Mouse (Mus musculus): ENCODE data around the gene Cfd. TPM values are rescaled to one million over a fixed set of nuclear protein-coding genes. Genes with fewer than 3 reads are reported as not detected.

The Cfd gene
- polyA plus RNA-seq, 1 experiment from 2014 or later: not detected

DNA sequence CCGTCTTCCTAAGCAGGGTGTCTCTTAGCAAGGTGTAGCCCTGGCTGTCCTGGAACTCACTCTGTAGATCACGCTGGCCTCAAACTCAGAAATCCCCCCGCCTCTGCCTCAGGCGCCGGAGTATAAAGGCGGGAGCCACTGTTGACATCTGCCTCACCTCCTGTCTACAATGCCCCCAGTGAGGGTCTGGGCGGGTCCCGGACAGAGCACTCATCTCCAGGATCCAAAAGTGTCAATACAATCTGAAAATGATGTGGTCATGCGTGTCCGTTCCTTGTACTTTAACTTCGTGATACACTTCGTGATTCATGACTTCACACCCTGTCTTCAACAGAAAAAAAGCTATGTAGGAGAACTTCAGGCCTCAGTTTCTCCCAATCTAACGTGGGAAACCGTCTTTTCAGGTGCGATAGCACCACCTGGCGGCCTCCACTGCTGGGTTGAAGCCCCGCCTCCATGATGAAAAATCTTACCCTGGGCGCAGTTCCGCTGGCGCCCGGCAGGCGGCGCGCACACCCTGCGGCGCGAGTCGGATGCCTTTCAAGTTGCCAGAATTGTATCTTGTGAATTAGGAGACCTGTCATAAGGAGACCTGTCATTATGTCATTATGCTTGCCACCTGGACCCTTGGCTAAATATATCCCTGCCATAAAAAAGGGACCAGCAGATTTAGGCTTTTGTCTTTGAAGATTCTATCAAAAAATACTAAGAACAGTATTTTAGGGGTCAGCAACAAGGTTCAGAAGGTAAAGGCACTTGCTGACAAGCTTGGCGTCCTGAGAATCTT is 34.5 kb downstream of the Cfd start:
- H3K36me3 ChIP-seq: no peaks in the 10 kb centered on the region
- H3K27me3 ChIP-seq: peaks cover 34% of the 10 kb centered on the region
- peak overlapping the region; percentile 91 for H3K4me2 ChIP-seq
- no peak overlapping the region for H3K27ac ChIP-seq
- WGBS: 9% methylated on average over 29 of the region's 29 CpGs
- H3K9me3 ChIP-seq: no peaks in the 10 kb centered on the region
- H3K9ac ChIP-seq: no peak overlapping the region
- H3K4me1 ChIP-seq: peaks cover 45% of the 10 kb centered on the region
- H3K4me3 ChIP-seq: peak overlapping the region; percentile 77
- ATAC-seq (ENCODE audit: borderline replicate concordance, extremely low read depth, low FRiP score, low TSS enrichment): no peak

DNA sequence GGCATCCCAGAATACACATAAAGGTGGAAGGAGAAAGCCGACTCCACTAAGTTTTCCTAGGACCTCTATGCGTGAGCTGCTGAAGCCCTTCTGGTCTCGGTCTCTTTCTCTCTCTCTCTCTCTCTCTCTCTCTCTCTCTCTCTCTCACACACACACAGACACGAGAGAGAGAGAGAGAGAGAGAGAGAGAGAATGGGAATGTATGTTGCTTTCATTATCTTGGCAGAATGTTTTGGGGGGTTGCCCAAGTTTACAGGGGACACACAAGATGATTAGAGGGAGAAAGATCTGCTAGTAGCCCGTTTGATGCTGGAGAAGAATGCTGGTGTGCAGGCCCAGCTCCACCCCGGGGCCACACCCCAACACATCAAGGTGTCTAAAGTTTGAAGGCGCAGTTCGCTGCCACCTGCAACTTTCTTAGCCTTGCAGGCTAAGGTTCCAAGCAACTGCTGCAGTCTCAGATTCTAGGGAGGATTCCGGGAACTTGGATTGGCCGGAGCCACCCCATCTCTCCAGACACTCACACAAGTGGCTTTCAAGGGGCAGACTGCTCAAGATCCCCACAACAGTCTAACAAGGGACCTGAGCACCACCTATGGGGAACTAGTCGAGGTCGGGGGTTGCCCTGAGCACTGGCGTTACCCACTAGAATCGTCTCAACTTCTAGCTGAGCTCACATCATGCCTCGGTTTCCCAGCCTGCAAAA is 35.3 kb downstream of the Cfd start:
- H3K9me3 ChIP-seq: no peaks in the 10 kb centered on the region
- peak overlapping the region; percentile 77 for H3K4me3 ChIP-seq
- peak overlapping the region; percentile 81 for H3K9ac ChIP-seq
- peak overlapping the region; percentile 93 for H3K27ac ChIP-seq
- H3K4me2 ChIP-seq: peak overlapping the region; percentile 91
- H3K36me3 ChIP-seq: no peaks in the 10 kb centered on the region
- no peak; the same call in 1 of the 2 replicates for ATAC-seq (ENCODE audit: borderline replicate concordance, extremely low read depth, low FRiP score, low TSS enrichment)
- peaks cover 27% of the 10 kb centered on the region for H3K27me3 ChIP-seq
- 5% methylated on average over 15 of the region's 15 CpGs for WGBS
- peaks cover 43% of the 10 kb centered on the region for H3K4me1 ChIP-seq

DNA sequence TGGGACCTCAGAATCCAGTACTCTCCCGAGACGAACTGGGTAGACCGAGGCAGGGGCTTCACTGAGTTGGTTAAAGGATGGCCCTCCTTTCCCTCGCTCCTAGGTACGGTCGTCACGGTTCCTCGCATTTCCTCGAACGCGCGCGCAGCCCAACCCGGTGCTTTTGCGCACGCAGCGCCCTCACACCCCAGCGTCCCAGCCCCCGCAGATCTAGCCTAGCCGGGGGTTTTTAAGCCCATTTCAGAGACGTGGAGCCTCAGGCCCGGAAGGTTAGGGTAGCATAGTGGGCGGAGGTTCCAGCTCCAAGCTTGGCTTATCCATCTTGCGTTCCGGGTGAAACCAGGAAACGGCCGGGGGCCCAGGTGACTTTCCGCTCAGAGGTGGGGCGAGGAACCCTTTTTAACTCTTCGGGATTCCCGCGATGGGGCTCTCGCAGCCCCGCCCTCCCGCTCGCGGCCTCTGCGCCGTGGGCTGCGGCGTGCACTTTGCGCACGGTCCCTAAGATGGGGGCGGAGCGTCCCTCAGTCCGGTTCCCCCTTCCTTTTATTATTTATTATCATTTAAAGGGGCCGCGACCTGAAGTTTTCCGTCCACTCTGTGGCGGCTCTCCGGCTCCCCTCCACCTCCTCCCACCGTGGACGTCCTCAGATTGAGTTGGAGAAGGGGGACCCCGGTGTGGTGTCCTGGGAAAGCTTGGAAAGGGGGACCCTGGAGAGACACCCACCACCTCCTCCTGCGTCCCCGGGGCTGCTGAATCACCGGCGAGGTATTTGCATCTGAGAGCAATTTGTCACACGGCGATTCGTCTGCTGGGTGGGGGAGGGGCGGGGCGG is 36.1 kb downstream of the Cfd start, which contains the start of gene Arid3a:
Arid3a (plus strand) TSS at position 553 of the 833 bp plus-strand sequence.
- H3K9me3 ChIP-seq: no peaks in the 10 kb centered on the region
- peak within 1 kb of the TSS; percentile 93 for H3K27ac ChIP-seq
- peak; percentile 71 for ATAC-seq (ENCODE audit: borderline replicate concordance, extremely low read depth, low FRiP score, low TSS enrichment)
- under 1% methylated on average over 63 of the region's 63 CpGs for WGBS
- peak within 1 kb of the TSS; percentile 77 for H3K4me3 ChIP-seq
- peak within 1 kb of the TSS; percentile 91 for H3K4me2 ChIP-seq
- H3K27me3 ChIP-seq: peaks cover 19% of the 10 kb centered on the region
- peak within 1 kb of the TSS; percentile 81 for H3K9ac ChIP-seq
- 0 out of 2 replicates have a peak, but pooled peaks cover under 1% of the 10 kb centered on the region for H3K36me3 ChIP-seq
- peaks cover 44% of the 10 kb centered on the region for H3K4me1 ChIP-seq

DNA sequence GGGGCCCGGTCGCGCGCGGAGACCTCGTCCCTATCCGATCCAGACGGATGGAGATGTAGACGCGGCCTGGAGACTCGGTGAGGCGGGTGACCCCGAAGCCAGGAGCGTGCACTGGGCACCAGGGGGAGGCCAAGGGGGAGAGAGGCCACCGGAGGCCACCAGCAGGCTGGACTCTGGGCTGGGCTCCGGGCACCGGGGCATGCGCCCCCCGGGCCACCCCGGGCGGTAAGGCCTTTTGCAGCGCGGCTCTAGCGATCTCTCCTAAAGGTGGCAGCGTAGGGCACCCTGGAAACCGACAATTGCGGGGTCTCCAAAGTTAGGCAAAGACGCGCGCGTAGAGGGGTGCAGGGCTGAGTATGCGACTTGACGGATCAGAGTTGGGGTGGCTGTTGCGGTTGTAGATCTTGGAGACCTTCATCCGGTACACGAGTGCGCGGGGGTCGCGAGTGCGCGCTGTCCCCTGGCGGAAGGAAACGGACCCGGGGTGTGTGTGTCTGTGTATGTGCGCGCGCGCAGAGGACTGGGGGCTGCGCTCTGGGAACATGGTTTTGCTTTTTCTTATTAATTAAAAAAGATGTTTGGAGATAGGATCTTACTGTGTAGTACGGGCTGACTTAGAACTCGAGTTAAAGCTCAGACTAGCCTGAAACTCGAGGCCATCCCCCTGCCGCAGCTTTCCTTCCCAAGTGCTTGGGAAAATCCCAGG is 36.8 kb downstream of the Cfd start:
- Histone ChIP-seq H3K27ac (peak overlapping the region; percentile 93), H3K4me2 (peak overlapping the region; percentile 91), H3K9ac (peak overlapping the region; percentile 81), H3K4me3 (peak overlapping the region; percentile 77), H3K9me3 (no peaks in the 10 kb centered on the region), H3K4me1 (peaks cover 50% of the 10 kb centered on the region), H3K27me3 (peaks cover 11% of the 10 kb centered on the region), H3K36me3 (0 out of 2 replicates have a peak, but pooled peaks cover 3% of the 10 kb centered on the region)
- ATAC-seq (ENCODE audit: borderline replicate concordance, extremely low read depth, low FRiP score, low TSS enrichment): peak; percentile 14
- WGBS: under 1% methylated on average over 54 of the region's 54 CpGs

DNA sequence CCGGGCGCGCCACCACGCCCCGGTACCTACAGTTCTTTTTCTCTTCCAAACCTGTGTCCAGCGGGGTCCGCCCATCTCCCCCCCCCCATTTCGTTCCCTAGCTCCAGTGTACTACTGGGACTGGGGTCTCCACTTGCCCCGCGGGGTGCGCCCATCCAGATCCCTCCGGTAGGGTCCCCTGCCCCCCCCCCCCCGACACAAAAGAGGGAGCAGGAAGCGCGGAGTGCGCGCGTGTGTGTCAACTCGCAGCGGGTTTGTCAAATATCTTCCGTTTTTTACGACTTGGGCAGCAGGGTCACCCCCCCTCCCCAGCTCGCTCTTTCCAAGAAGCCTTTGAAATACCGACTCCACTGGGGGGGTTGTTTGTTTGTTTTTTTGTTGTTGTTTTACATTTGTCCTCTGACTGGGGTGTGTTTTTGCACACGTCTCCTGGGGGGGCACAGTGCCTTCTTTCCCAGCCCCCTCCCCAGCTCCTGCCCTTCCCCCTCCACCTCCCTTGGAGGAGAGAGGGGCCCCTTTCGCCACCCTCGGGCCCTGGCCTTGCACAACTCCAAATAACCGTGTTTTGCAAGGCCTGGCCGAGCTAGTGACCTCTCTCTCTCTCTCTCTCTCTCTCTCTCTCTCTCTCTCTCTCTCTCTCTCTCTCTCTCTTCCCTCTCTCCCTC is 37.5 kb downstream of the Cfd start:
- Histone ChIP-seq H3K27ac (peak overlapping the region; percentile 93), H3K4me1 (peaks cover 56% of the 10 kb centered on the region), H3K27me3 (peaks cover 5% of the 10 kb centered on the region), H3K9ac (peak overlapping the region; percentile 81), H3K36me3 (0 out of 2 replicates have a peak, but pooled peaks cover 3% of the 10 kb centered on the region), H3K4me3 (peak overlapping the region; percentile 77), H3K9me3 (no peaks in the 10 kb centered on the region), H3K4me2 (peak overlapping the region; percentile 91)
- ATAC-seq (ENCODE audit: borderline replicate concordance, extremely low read depth, low FRiP score, low TSS enrichment): no peak
- WGBS: under 1% methylated on average over 26 of the region's 29 CpGs

DNA sequence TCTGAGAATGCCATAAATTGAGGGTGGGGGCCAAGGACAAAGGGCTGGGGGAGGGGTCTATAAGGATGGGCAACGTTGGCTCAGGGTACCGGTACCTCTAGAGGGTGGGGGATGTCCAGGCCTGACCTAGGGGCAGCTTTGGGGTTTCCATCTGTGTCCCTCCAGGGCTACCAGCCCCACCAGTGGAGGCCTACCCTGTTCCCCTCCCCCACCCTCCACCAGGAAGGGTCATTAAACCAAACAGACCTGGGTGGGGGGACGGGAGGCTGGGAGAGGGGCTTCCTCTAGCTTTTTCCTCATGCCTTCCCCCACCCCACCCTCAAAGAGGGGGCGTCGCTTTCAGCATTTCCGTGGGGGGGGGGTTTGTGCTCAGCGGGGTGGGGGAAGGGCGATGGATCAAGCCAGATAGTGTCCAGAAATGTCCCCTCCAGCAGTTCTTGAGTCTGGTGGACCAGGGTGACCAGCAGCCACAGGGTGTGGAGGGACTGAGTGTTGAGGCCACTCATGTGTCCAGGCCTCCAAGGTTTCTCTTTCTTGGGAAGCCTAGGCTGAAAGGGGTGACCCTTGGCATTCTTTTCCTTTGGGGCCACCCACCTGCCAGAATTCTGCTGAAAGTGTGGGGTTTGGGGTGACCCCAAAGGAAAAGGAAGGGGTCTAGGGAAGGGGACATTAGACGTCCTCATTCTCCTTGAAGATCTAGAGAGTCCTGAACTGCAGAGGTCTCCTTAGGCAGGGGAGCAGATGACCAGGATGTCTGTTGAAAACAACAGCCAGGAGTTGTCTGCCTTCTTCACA is 38.5 kb downstream of the Cfd start:
- H3K36me3 ChIP-seq: 0 out of 2 replicates have a peak, but pooled peaks cover 3% of the 10 kb centered on the region
- no peak for ATAC-seq (ENCODE audit: borderline replicate concordance, extremely low read depth, low FRiP score, low TSS enrichment)
- peak overlapping the region; percentile 91 for H3K4me2 ChIP-seq
- H3K4me1 ChIP-seq: peaks cover 66% of the 10 kb centered on the region
- 15% methylated on average over 9 of the region's 9 CpGs for WGBS
- peak overlapping the region; percentile 31 for H3K27ac ChIP-seq
- no peaks in the 10 kb centered on the region for H3K27me3 ChIP-seq
- H3K4me3 ChIP-seq: peak overlapping the region; percentile 77
- H3K9ac ChIP-seq: peak overlapping the region; percentile 33; the same call in 1 of the 2 replicates
- H3K9me3 ChIP-seq: no peaks in the 10 kb centered on the region

DNA sequence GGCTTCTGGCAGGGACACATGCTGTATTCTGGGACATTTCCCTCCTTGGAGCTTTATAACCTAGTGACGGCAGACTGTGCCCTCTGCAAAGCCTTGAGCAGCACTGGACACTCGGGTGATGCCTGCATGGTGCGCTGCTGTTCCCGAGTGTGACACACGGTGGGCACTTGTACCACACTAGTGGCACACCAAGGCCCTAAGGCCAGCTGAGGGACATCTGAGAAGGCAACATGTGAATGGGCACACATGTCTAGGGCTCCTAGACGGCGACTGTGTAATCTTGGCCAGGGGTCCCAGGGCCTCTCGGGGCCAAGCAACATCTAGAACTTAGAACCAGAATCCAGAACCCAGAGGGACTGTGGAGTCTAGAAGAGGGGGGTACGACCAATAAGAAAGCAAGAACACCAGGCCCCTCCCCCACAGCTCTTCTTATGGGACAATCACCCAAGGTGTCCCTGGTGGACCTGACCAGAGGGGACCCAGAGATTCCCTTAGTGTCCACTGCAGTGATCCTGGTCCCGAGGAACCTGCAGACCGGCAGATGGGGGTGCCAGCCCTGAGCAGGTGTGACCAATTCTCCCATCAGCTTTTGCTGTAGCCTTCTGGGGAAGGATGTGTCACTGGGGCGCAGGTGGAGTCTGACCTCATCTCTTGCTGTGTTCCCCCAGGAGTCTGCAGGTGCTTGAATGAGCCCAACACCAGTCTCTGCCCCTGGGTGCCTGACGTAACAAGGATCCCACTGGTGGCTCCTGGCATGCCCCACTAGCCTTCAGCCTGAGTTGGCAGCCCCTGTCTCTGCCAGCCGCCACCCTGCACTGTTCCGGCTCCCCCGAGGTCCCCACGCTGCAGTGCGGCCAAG is 39.5 kb downstream of the Cfd start:
- no peak overlapping the region for H3K4me2 ChIP-seq
- H3K4me3 ChIP-seq: no peak overlapping the region
- peaks cover 77% of the 10 kb centered on the region for H3K4me1 ChIP-seq
- H3K9me3 ChIP-seq: no peaks in the 10 kb centered on the region
- 0 out of 2 replicates have a peak, but pooled peaks cover 3% of the 10 kb centered on the region for H3K36me3 ChIP-seq
- no peaks in the 10 kb centered on the region for H3K27me3 ChIP-seq
- no peak overlapping the region for H3K9ac ChIP-seq
- 86% methylated on average over 18 of the region's 18 CpGs for WGBS
- ATAC-seq (ENCODE audit: borderline replicate concordance, extremely low read depth, low FRiP score, low TSS enrichment): no peak
- no peak overlapping the region for H3K27ac ChIP-seq

DNA sequence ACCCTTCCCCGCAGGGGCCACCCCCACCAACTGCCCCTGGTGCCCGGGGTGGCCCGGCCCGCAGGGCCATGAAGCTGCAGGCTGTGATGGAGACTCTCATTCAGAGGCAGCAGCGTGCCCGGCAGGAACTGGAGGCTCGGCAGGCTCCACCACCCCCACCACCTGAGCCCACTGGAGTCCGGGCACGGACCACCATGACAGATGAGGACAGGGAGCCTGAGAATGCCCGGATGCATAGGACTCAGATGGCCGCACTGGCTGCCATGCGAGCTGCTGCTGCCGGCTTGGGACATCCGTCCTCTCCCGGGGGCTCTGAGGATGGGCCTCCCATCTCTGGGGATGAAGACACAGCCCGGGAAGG is 40.2 kb downstream of the Cfd start:
- Histone ChIP-seq H3K9ac (no peak overlapping the region), H3K4me3 (no peak overlapping the region), H3K4me1 (peaks cover 78% of the 10 kb centered on the region), H3K9me3 (no peaks in the 10 kb centered on the region), H3K27me3 (no peaks in the 10 kb centered on the region), H3K27ac (no peak overlapping the region), H3K4me2 (no peak overlapping the region), H3K36me3 (0 out of 2 replicates have a peak, but pooled peaks cover 3% of the 10 kb centered on the region)
- WGBS: 87% methylated on average over 16 of the region's 16 CpGs
- no peak for ATAC-seq (ENCODE audit: borderline replicate concordance, extremely low read depth, low FRiP score, low TSS enrichment)

DNA sequence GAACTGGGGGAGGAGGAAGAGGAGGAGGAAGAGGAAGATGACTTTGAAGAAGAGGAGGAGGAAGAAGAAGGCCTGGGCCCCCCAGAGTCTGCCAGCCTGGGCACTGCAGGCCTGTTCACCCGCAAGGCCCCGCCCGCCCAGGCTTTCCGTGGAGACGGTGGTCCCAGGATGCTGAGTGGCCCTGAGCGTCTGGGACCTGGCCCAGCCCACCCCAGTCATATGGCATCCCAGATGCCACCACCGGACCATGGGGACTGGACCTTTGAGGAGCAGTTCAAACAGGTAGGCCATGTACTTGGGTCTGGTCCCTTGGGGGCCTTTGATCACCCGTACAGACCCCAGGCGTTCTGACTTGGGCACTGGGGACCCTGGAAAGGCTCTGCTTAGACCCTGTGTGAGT is 41.1 kb downstream of the Cfd start:
- Histone ChIP-seq H3K9ac (no peak overlapping the region), H3K27ac (peak overlapping the region; percentile 77), H3K4me1 (peaks cover 82% of the 10 kb centered on the region), H3K36me3 (0 out of 2 replicates have a peak, but pooled peaks cover 3% of the 10 kb centered on the region), H3K9me3 (no peaks in the 10 kb centered on the region), H3K27me3 (no peaks in the 10 kb centered on the region), H3K4me2 (no peak overlapping the region), H3K4me3 (no peak overlapping the region)
- 80% methylated on average over 9 of the region's 9 CpGs for WGBS
- no peak for ATAC-seq (ENCODE audit: borderline replicate concordance, extremely low read depth, low FRiP score, low TSS enrichment)

Data from lung, embryonic 15.5 days (tissue).